Mouse (Mus musculus) midbrain, embryonic 12.5 days (tissue): ENCODE data around the gene Defb19. TPM values are rescaled to one million over a fixed set of nuclear protein-coding genes. Genes with fewer than 3 reads are reported as not detected.

Experiments used
- ATAC-seq: fragments of 200-750 bp; cut with Nextera tagmentation; 2 replicates; pipeline ENCODE4 v1.8.0; 2017; ENCODE audit warnings: low read depth, moderate TSS enrichment, moderate library complexity; ENCODE audit not compliant: low FRiP score
- H3K27ac ChIP-seq: fragments of 300-500 bp; sonication (generic); replicated peaks from 2 replicates; pipeline ENCODE4 v1.5.1; 2016; ENCODE audit warnings: mild to moderate bottlenecking
- H3K27me3 ChIP-seq: fragments of 300-500 bp; sonication (generic); 2 replicates; pipeline ENCODE4 v1.6.1; 2016; ENCODE audit warnings: mild to moderate bottlenecking
- H3K36me3 ChIP-seq: fragments of 300-500 bp; sonication (generic); 2 replicates; pipeline ENCODE4 v1.6.1; 2016
- H3K4me1 ChIP-seq: fragments of 300-500 bp; sonication (generic); 2 replicates; pipeline ENCODE4 v1.6.1; 2016
- H3K4me2 ChIP-seq: fragments of 300-500 bp; sonication (generic); replicated peaks from 2 replicates; pipeline ENCODE4 v1.6.1; 2016; ENCODE audit warnings: mild to moderate bottlenecking, moderate library complexity
- H3K4me3 ChIP-seq: fragments of 300-500 bp; sonication (generic); 2 replicates; pipeline ENCODE4 v1.5.1; 2016; ENCODE audit warnings: mild to moderate bottlenecking
- H3K9ac ChIP-seq: fragments of 300-500 bp; sonication (generic); replicated peaks from 2 replicates; pipeline ENCODE4 v1.6.1; 2016; ENCODE audit warnings: mild to moderate bottlenecking, moderate library complexity
- H3K9me3 ChIP-seq: fragments of 300-500 bp; sonication (generic); 2 replicates; pipeline ENCODE4 v1.6.1; 2016; ENCODE audit warnings: mild to moderate bottlenecking
- WGBS: fragments of 180-500 bp; shearing (Covaris S2); methylation state at CpG from one replicate; pipeline ENCODE4 v1.1.7; 2016; 5-methylcytosine and 5-hydroxymethylcytosine counted together
- polyA plus RNA-seq: library from polyadenylated mRNA; unstranded; fragments of >200 nt; fragmentation: Nextera tagmentation; extraction: Ambion mirVana; gene quantifications from 2 replicates; pipeline ENCODE4 v1.2.1, GENCODE M21; 2016

Gene Defb19
- polyA plus RNA-seq, 1 experiment from 2014 or later, result not detected

- Histone ChIP-seq H3K27me3 (no peaks in the 10 kb centered on the region), H3K9ac (no peak overlapping the region), H3K27ac (no peak overlapping the region), H3K36me3 (no peaks in the 10 kb centered on the region), H3K9me3 (no peaks in the 10 kb centered on the region), H3K4me3 (no peak overlapping the region), H3K4me2 (no peak overlapping the region), H3K4me1 (no peaks in the 10 kb centered on the region)
- no peak for ATAC-seq
- WGBS, result 13% methylated on average over 7 of the region's 7 CpGs
Observed at GRCm38 (mm10) chr2:152615563-152615962, 35.5 kb upstream of the Defb19 start.

GRCm38 (mm10) chr2:152612193-152612592, 32.1 kb upstream of the Defb19 start:
- 35% methylated on average over 8 of the region's 8 CpGs for WGBS
- no peaks in the 10 kb centered on the region for H3K27me3 ChIP-seq
- no peak overlapping the region for H3K4me3 ChIP-seq
- H3K4me1 ChIP-seq, result no peaks in the 10 kb centered on the region
- H3K36me3 ChIP-seq, result no peaks in the 10 kb centered on the region
- no peaks in the 10 kb centered on the region for H3K9me3 ChIP-seq
- ATAC-seq, result no peak
- H3K27ac ChIP-seq, result no peak overlapping the region
- no peak overlapping the region for H3K9ac ChIP-seq
- H3K4me2 ChIP-seq, result no peak overlapping the region

- Histone ChIP-seq H3K27ac (no peak overlapping the region), H3K4me1 (no peaks in the 10 kb centered on the region), H3K4me3 (no peak overlapping the region), H3K27me3 (no peaks in the 10 kb centered on the region), H3K9me3 (no peaks in the 10 kb centered on the region), H3K36me3 (no peaks in the 10 kb centered on the region), H3K9ac (no peak overlapping the region), H3K4me2 (no peak overlapping the region)
- WGBS, result 85% methylated on average over 1 of the region's 1 CpGs
- ATAC-seq, result no peak
Observed at GRCm38 (mm10) chr2:152608719-152609118, 28.6 kb upstream of the Defb19 start.

- ATAC-seq, result no peak
- WGBS, result 76% methylated on average over 6 of the region's 6 CpGs
- H3K4me3 ChIP-seq, result no peak overlapping the region
- no peak overlapping the region for H3K27ac ChIP-seq
- no peaks in the 10 kb centered on the region for H3K27me3 ChIP-seq
- H3K9ac ChIP-seq, result no peak overlapping the region
- H3K36me3 ChIP-seq, result no peaks in the 10 kb centered on the region
- H3K9me3 ChIP-seq, result no peaks in the 10 kb centered on the region
- no peaks in the 10 kb centered on the region for H3K4me1 ChIP-seq
- no peak overlapping the region for H3K4me2 ChIP-seq
Observed at GRCm38 (mm10) chr2:152607746-152608145, 27.6 kb upstream of the Defb19 start.

GRCm38 (mm10) chr2:152604057-152604456, 23.9 kb upstream of the Defb19 start, which contains the start of gene Defb36:
Gene Defb36 (plus strand): TSS chr2:152604327.
- H3K9me3 ChIP-seq, result no peaks in the 10 kb centered on the region
- 86% methylated on average over 15 of the region's 15 CpGs for WGBS
- ATAC-seq, result no peak
- no peak within 1 kb of the TSS for H3K4me3 ChIP-seq
- no peak within 1 kb of the TSS for H3K27ac ChIP-seq
- no peak within 1 kb of the TSS for H3K9ac ChIP-seq
- no peaks in the 10 kb centered on the region for H3K27me3 ChIP-seq
- H3K36me3 ChIP-seq, result no peaks in the 10 kb centered on the region
- no peaks in the 10 kb centered on the region for H3K4me1 ChIP-seq
- no peak within 1 kb of the TSS for H3K4me2 ChIP-seq

- ATAC-seq, result no peak
- H3K4me3 ChIP-seq, result no peak overlapping the region
Observed at GRCm38 (mm10) chr2:152601275-152601960, 21.3 kb upstream of the Defb19 start.

GRCm38 (mm10) chr2:152600076-152600475, 20.0 kb upstream of the Defb19 start:
- Histone ChIP-seq H3K4me2 (no peak overlapping the region), H3K9ac (no peak overlapping the region), H3K27ac (no peak overlapping the region), H3K27me3 (no peaks in the 10 kb centered on the region), H3K36me3 (no peaks in the 10 kb centered on the region), H3K9me3 (no peaks in the 10 kb centered on the region), H3K4me1 (no peaks in the 10 kb centered on the region), H3K4me3 (no peak overlapping the region)
- 85% methylated on average over 6 of the region's 6 CpGs for WGBS
- no peak for ATAC-seq

More at GRCm38 (mm10) chr2:152601275-152601960, 21.3 kb upstream of the Defb19 start:
- H3K9me3 ChIP-seq, result no peaks in the 10 kb centered on the region
- H3K4me1 ChIP-seq, result no peaks in the 10 kb centered on the region
- no peaks in the 10 kb centered on the region for H3K36me3 ChIP-seq
- H3K9ac ChIP-seq, result no peak overlapping the region
- H3K27me3 ChIP-seq, result no peaks in the 10 kb centered on the region
- no peak overlapping the region for H3K4me2 ChIP-seq
- no peak overlapping the region for H3K27ac ChIP-seq
- WGBS, result 75% methylated on average over 4 of the region's 4 CpGs

GRCm38 (mm10) chr2:152599299-152599698, 19.2 kb upstream of the Defb19 start, which contains the start of gene Defb45:
Gene Defb45 (minus strand): TSS chr2:152599399.
- Histone ChIP-seq H3K4me2 (no peak within 1 kb of the TSS), H3K9me3 (no peaks in the 10 kb centered on the region), H3K27me3 (no peaks in the 10 kb centered on the region), H3K4me1 (no peaks in the 10 kb centered on the region), H3K9ac (no peak within 1 kb of the TSS), H3K27ac (no peak within 1 kb of the TSS), H3K36me3 (no peaks in the 10 kb centered on the region), H3K4me3 (no peak within 1 kb of the TSS)
- no peak for ATAC-seq
- 70% methylated on average over 7 of the region's 7 CpGs for WGBS

GRCm38 (mm10) chr2:152589021-152589420, 8.9 kb upstream of the Defb19 start:
- peaks cover 3% of the 10 kb centered on the region; the same call in 1 of the 2 replicates for H3K4me1 ChIP-seq
- no peak for ATAC-seq
- no peaks in the 10 kb centered on the region for H3K36me3 ChIP-seq
- H3K4me2 ChIP-seq, result no peak overlapping the region
- H3K9me3 ChIP-seq, result no peaks in the 10 kb centered on the region
- no peaks in the 10 kb centered on the region for H3K27me3 ChIP-seq
- 53% methylated on average over 6 of the region's 6 CpGs for WGBS
- no peak overlapping the region for H3K4me3 ChIP-seq
- no peak overlapping the region for H3K9ac ChIP-seq
- no peak overlapping the region for H3K27ac ChIP-seq

GRCm38 (mm10) chr2:152588450-152588849, 8.3 kb upstream of the Defb19 start:
- Histone ChIP-seq H3K4me1 (peaks cover 3% of the 10 kb centered on the region; the same call in 1 of the 2 replicates), H3K27me3 (no peaks in the 10 kb centered on the region), H3K4me2 (no peak overlapping the region), H3K9ac (no peak overlapping the region), H3K36me3 (no peaks in the 10 kb centered on the region), H3K4me3 (no peak overlapping the region), H3K27ac (no peak overlapping the region), H3K9me3 (no peaks in the 10 kb centered on the region)
- ATAC-seq, result no peak
- WGBS, result 63% methylated on average over 2 of the region's 2 CpGs

- peaks cover 3% of the 10 kb centered on the region; the same call in 1 of the 2 replicates for H3K4me1 ChIP-seq
- no peaks in the 10 kb centered on the region for H3K36me3 ChIP-seq
- H3K4me2 ChIP-seq, result no peak overlapping the region
- no peak for ATAC-seq
- WGBS, result 78% methylated on average over 4 of the region's 4 CpGs
- H3K9me3 ChIP-seq, result no peaks in the 10 kb centered on the region
- H3K4me3 ChIP-seq, result no peak overlapping the region
- no peak overlapping the region for H3K9ac ChIP-seq
- H3K27ac ChIP-seq, result no peak overlapping the region
- H3K27me3 ChIP-seq, result no peaks in the 10 kb centered on the region
Observed at GRCm38 (mm10) chr2:152586926-152587560, 6.9 kb upstream of the Defb19 start.

GRCm38 (mm10) chr2:152580612-152581011, 500 bp upstream of the Defb19 start:
- H3K4me3 ChIP-seq, result no peak overlapping the region

More at GRCm38 (mm10) chr2:152580612-152581011, 500 bp upstream of the Defb19 start:
- Histone ChIP-seq H3K9me3 (no peaks in the 10 kb centered on the region), H3K4me2 (no peak overlapping the region), H3K27ac (no peak overlapping the region), H3K4me1 (no peaks in the 10 kb centered on the region), H3K27me3 (no peaks in the 10 kb centered on the region), H3K9ac (no peak overlapping the region), H3K36me3 (no peaks in the 10 kb centered on the region)
- WGBS, result 92% methylated on average over 11 of the region's 11 CpGs
- ATAC-seq, result no peak
